Mouse (Mus musculus) spleen, postnatal 4 days (tissue): ENCODE data around the gene Sult2a6.

Experiments
- DNase-seq, 2 experiments: peaks; one replicate each; pipeline ENCODE4 v3.0.0; 2022; ENCODE audit warnings: low spot score in 2 of 2

Gene Sult2a6

GRCm38 (mm10) chr7:14254770-14255169 is at the start of gene Sult2a6:
Gene Sult2a6 (minus strand): TSS chr7:14254870.
- no peak for DNase-seq

GRCm38 (mm10) chr7:14215231-14215630 is 39.4 kb downstream of the Sult2a6 start:
- DNase-seq = no peak

- DNase-seq = no peak
Observed at GRCm38 (mm10) chr7:14203417-14203816, 51.3 kb downstream of the Sult2a6 start.

GRCm38 (mm10) chr7:14202487-14202886 is 52.2 kb downstream of the Sult2a6 start:
- DNase-seq = no peak
